Comparison of ENCODE assay signal across 11 mouse cellular contexts in the genomic region with DNA sequence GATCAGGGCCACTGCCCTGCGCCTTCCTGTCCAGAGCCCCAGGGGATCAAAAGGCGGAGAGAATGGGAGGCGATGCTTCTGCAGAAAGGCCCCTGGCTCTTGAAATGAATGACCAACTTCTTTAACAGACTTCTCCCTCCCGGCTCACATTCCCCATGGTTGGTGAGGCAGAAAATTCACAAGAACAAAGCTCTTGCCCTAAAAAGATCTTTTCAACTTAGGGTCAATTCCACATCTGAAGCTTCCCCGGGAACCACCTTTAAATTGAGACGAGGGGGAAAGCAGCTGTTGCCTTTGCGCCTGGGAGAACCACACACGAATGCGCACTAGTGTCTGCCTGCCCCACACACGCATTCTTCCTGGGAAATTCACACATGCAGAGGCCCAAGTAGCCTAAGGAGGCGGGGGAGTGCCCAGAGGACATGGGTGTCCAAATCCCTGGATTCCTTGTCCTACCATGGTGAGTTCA. TPM values are rescaled to one million over a fixed set of nuclear protein-coding genes. Genes with fewer than 3 reads are reported as not detected.
DNase-seq lines count a peak whose midpoint lies in the region; ATAC-seq and TF ChIP-seq lines count a peak whose summit lies in the region.
"Had no signal": no experiment of that assay in that cellular context is flagged by ENCODE, and none has a peak within 500 bp of the region (broad histone marks: within the 10 kb centered on the region; RNA-seq: fewer than 3 reads in every experiment).

No protein-coding gene starts in this region.

- TF ChIP-seq CTCF in brain, embryonic 14.5 days (IDR thresholded peaks at IDR 0.05; ENCODE audit: borderline replicate concordance, extremely low read depth, insufficient read depth, insufficient read length), result no peak
- no peak for TF ChIP-seq CTCF in lung, adult 2 months (IDR thresholded peaks at IDR 0.05; ENCODE audit: insufficient read depth, low read length)

- DNase-seq in heart, adult 11 months, result peak; percentile 72
- no peak for DNase-seq in heart, adult 9 months (ENCODE audit: low spot score in 2 of 2)
- peak; percentile 61 for DNase-seq in brain, embryonic 14.5 days (ENCODE audit: low read depth)
- peak; percentile 66 for DNase-seq in kidney, postnatal 14 days
- no peak for DNase-seq in frontal cortex, adult 2 months (ENCODE audit: extremely low spot score in 1 of 2, low spot score in 1 of 2)
- DNase-seq in lung, adult 2 months, result no peak
- no peak for DNase-seq in T-cell, adult 2 months (ENCODE audit: low spot score)

- no peaks in the 10 kb centered on the region for H3K9me3 ChIP-seq in forebrain, embryonic 15.5 days
- H3K9me3 ChIP-seq: embryonic facial prominence, embryonic 13.5 days; intestine, embryonic 15.5 days; liver, embryonic 15.5 days had no signal

- H3K4me2 ChIP-seq in forebrain, embryonic 15.5 days (replicated peaks), result no peak overlapping the region
- H3K4me2 ChIP-seq: embryonic facial prominence, embryonic 13.5 days; intestine, embryonic 15.5 days; liver, embryonic 15.5 days had no signal

- peak; percentile 15; the same call in 1 of the 2 replicates for ATAC-seq in forebrain, embryonic 15.5 days (replicated peaks)
- ATAC-seq: intestine, embryonic 15.5 days had no signal

- peak overlapping the region; percentile 80 for H3K27ac ChIP-seq in forebrain, embryonic 15.5 days (replicated peaks)
- H3K27ac ChIP-seq: embryonic facial prominence, embryonic 13.5 days; intestine, embryonic 15.5 days; liver, embryonic 15.5 days had no signal

- no peak for TF ChIP-seq POLR2A in brain, embryonic 14.5 days (IDR thresholded peaks at IDR 0.05; ENCODE audit: borderline replicate concordance, extremely low read depth, insufficient read depth, insufficient read length, poor library complexity, severe bottlenecking)
- TF ChIP-seq POLR2A in lung, adult 2 months (IDR thresholded peaks at IDR 0.05; ENCODE audit: borderline replicate concordance, extremely low read depth, low read depth, low read length), result no peak

- WGBS in forebrain, embryonic 15.5 days, result 12% methylated on average over 11 of the region's 11 CpGs
- WGBS in lung, adult 2 months, result 87% methylated on average over 11 of the region's 11 CpGs

- H3K4me1 ChIP-seq in forebrain, embryonic 15.5 days, result peaks cover 16% of the 10 kb centered on the region
- peaks cover 4% of the 10 kb centered on the region for H3K4me1 ChIP-seq in lung, adult 2 months (ENCODE audit: control insufficient read depth, insufficient read depth, low read length)

- no peaks in the 10 kb centered on the region for H3K27me3 ChIP-seq in forebrain, embryonic 15.5 days
- H3K27me3 ChIP-seq: intestine, embryonic 15.5 days; liver, embryonic 15.5 days had no signal

- H3K4me3 ChIP-seq in forebrain, embryonic 15.5 days, result no peak overlapping the region
- no peak overlapping the region for H3K4me3 ChIP-seq in lung, adult 2 months (replicated peaks; ENCODE audit: extremely low read depth, low read depth, low read length)
- H3K4me3 ChIP-seq: embryonic facial prominence, embryonic 13.5 days; intestine, embryonic 15.5 days; liver, embryonic 15.5 days had no signal

- no peak overlapping the region for H3K9ac ChIP-seq in forebrain, embryonic 15.5 days (replicated peaks)
- H3K9ac ChIP-seq: embryonic facial prominence, embryonic 13.5 days; intestine, embryonic 15.5 days; liver, embryonic 15.5 days had no signal

- H3K36me3 ChIP-seq in forebrain, embryonic 15.5 days, result no peaks in the 10 kb centered on the region
- H3K36me3 ChIP-seq: embryonic facial prominence, embryonic 13.5 days; intestine, embryonic 15.5 days; liver, embryonic 15.5 days had no signal

RNA-seq across cellular contexts. Expression of gene Ddx1, which starts 40.0 kb away (rescaled TPM):
- polyA plus RNA-seq in brain, embryonic 14.5 days (2012; rRNA removed), result 45.8 and 61.9 TPM in 2 replicates
- 147 and 153 TPM in 2 replicates for polyA plus RNA-seq in forebrain, embryonic 15.5 days (2015; fragmentation: Nextera tagmentation; extraction: Ambion mirVana)
- 63.3 and 82.9 TPM in 2 replicates for polyA plus RNA-seq in frontal cortex, adult 2 months (2012; rRNA removed)
- 3.4 and 7.8 TPM in 2 replicates for polyA plus RNA-seq in lung, adult 2 months (2012; rRNA removed)

RNA-seq across cellular contexts. Expression of gene Nbas, which starts 59.9 kb away (rescaled TPM):
- 21.4 and 26.0 TPM in 2 replicates for polyA plus RNA-seq in brain, embryonic 14.5 days (2012; rRNA removed)
- 11.3 and 11.8 TPM in 2 replicates for polyA plus RNA-seq in forebrain, embryonic 15.5 days (2015; fragmentation: Nextera tagmentation; extraction: Ambion mirVana)
- polyA plus RNA-seq in frontal cortex, adult 2 months (2012; rRNA removed), result 22.8 and 24.0 TPM in 2 replicates
- 13.5 and 16.4 TPM in 2 replicates for polyA plus RNA-seq in lung, adult 2 months (2012; rRNA removed)

Comparison
In these comparisons a context has a peak if more than half of its experiments do, and no peak if none do; other contexts are left out.
1. DNase-seq: peak in heart, adult 11 months (single experiment), brain, embryonic 14.5 days (single experiment) and kidney, postnatal 14 days (single experiment); none in heart, adult 9 months (0 of 2), frontal cortex, adult 2 months (0 of 2), lung, adult 2 months (single experiment) and T-cell, adult 2 months (single experiment).